Mouse (Mus musculus): ENCODE measurements around the gene Nek6.

The Nek6 gene

GRCm38 (mm10) chr2:38536331-38536731 lies 24.9 kb downstream of the Nek6 start:
- peak in 1 of 2 experiments; percentile 22 for DNase-seq (ENCODE audit: low read depth in 2 of 2, low spot score in 2 of 2)

DNA sequence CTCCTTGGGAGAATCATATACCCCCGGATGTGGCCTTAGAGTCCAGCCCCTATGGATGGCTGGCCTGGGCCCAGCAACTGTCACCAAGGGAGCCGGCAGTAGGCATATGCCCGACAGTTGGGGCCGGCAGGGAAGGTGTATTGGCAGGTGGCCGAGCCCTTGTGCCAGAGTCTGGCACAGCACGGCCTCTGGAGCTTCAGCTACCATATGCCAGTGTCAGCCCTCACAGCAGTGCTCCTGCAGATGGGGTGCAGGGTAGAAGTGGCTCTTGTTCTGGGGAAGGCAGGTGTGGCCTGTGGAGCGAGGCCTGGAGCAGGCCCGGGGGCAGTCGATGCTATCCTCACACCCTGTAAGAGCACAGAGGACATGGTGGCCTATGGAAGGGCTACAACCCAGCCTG lies 28.2 kb downstream of the Nek6 start:
- DNase-seq (ENCODE audit: low read depth in 2 of 2, low spot score in 2 of 2), result no peak

GRCm38 (mm10) chr2:38540666-38541065 lies 29.2 kb downstream of the Nek6 start:
- DNase-seq (ENCODE audit: low read depth in 2 of 2, low spot score in 2 of 2), result no peak

DNA sequence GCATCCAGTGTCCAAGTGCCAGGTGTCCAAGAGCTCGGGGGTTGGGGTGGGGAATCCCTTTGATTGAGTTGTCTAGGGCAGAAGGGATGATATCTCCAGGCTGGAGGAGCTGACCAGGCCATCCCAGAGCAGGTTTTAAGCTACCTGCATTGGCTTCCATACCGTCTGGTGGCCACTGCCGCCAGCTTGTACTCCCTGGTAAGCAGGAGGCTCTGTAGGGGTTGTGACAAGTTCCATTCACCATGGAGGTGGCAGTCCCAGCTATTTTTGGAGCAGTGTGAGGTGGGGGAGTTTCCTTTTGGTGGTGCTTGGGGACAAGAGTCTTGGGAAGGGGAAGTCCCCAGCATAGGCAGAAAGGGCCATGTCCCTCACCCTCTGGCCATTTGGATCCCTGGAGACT lies 29.7 kb downstream of the Nek6 start:
- no peak for DNase-seq (ENCODE audit: low read depth in 2 of 2, low spot score in 2 of 2)

GRCm38 (mm10) chr2:38541570-38541969 lies 30.1 kb downstream of the Nek6 start:
- DNase-seq (ENCODE audit: low read depth in 2 of 2, low spot score in 2 of 2), result no peak

DNA sequence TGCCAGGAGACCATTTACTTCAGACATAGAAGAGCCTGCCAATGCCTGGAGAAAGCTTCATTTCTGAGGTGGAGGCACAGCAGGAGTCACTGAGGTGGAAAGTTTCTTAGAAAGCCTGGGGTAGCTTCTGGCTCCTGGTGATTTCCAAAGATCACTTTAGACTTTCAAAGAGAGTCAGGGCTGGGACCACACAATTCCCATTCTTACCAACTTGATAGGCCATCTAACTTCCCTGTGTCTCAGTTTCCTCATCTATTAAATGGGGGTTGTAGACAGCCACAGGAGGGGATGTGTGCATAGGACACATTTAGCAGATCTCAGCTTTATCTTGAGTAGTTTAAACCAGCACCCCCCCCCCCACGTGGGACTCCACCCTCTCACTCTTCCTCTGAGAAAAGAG lies 30.9 kb downstream of the Nek6 start:
- no peak for DNase-seq (ENCODE audit: low read depth in 2 of 2, low spot score in 2 of 2)

GRCm38 (mm10) chr2:38543158-38543557 lies 31.7 kb downstream of the Nek6 start:
- DNase-seq (ENCODE audit: low read depth in 2 of 2, low spot score in 2 of 2), result no peak

- DNase-seq (ENCODE audit: low read depth in 2 of 2, low spot score in 2 of 2), result no peak
These were observed 32.9 kb downstream of the Nek6 start for GRCm38 (mm10) chr2:38544341-38544740.

DNA sequence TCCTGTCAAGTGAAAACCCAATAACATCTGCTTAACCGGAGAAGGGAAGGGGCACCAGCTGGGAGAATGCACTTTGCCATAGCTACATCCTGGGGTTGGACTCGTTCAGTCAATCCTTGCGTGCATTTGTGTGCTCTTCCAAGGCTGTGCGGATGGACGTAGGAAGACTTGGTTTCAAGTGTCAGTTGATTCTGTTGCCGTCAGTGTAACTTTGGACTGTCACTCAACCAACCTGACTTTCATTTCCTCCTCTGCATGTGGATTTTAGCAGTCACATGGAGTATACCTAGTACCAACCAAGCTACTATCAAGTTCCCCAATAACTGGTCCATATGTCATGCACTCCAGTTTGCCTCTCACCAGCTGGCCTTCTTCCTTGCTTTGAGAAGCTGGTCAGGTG lies 33.5 kb downstream of the Nek6 start:
- DNase-seq (ENCODE audit: low read depth in 2 of 2, low spot score in 2 of 2), result no peak

DNA sequence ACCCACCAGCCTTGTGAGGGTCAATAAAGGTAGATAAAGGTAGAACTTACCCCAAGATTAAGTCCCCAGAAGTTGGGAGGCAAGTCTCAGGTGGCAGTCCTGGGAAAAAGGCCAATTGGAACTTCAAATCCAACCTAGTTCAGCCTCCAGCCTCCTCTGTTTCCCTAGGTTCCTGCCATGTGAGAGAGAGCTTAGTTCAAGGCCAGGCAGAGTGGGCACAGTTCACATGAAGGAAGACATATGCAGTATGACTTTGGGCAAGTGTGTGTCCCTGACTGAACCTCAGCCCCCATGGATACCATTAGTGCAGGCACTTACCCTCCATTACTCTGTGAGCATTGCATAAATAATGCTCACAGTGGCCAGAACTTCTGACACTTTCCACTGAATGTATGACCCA lies 34.3 kb downstream of the Nek6 start:
- no peak for DNase-seq (ENCODE audit: low read depth in 2 of 2, low spot score in 2 of 2)

- no peak for DNase-seq (ENCODE audit: low read depth in 2 of 2, low spot score in 2 of 2)
These were observed 34.8 kb downstream of the Nek6 start for GRCm38 (mm10) chr2:38546222-38546621.

DNA sequence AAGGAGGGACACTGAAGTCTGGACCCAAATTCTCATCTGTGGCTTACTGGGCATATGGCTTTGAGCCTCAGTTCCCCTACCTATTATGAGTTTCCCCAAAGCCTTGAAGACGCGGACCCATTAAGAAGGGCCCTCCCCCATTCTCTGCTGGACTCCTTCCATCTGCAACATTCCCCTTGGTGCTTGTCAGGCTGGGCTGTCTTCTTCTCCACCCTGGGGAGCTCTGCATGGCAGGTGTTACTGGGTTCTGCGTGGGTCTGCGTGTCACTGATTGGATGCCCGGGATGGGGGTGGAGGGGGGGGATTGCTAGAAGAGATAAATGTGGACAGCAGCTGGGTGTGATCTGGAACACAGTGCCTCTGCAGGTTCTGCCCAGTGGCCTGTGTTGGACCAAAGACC lies 35.3 kb downstream of the Nek6 start:
- no peak for DNase-seq (ENCODE audit: low read depth in 2 of 2, low spot score in 2 of 2)

DNA sequence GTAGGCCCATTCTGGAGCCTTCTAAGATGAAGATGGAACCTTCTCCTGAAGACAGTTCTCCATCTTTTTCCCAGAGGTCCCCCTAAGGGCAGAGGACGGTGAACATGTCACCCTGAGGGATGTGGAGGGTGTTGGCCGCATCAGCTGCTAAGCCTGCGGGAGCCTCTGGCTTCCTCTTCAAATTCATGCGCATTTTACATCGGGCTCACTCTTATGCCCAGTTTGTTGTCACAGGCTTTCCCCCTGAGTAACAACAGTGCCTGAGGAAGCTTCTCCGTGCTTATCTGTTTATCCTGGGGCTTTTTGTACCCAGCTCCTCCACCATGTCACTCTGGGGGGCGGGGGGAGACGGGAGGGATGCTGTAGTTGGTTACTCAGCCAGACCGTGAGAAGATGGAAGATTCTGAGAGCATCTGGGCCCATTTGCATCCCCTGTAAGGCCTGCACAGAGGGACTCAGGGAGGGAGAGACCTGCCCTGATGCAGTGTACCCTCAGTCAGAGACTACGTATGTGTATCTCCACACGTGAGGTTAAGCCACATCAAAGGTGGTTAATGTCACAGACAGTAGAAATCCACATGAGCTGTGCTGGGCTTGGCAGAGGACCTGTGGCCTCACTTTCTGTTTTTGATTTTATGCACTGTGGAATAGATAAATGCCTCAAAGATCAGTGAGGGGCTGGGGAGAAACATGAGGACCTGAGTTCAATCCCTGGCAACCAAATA lies 36.5 kb downstream of the Nek6 start:
- DNase-seq (ENCODE audit: low read depth in 2 of 2, low spot score in 2 of 2), result no peak

GRCm38 (mm10) chr2:38552004-38552443 lies 40.6 kb downstream of the Nek6 start:
- no peak for DNase-seq (ENCODE audit: low read depth in 2 of 2, low spot score in 2 of 2)

- DNase-seq (ENCODE audit: low read depth in 2 of 2, low spot score in 2 of 2), result no peak
These were observed 43.0 kb downstream of the Nek6 start for GRCm38 (mm10) chr2:38554226-38554995.

DNA sequence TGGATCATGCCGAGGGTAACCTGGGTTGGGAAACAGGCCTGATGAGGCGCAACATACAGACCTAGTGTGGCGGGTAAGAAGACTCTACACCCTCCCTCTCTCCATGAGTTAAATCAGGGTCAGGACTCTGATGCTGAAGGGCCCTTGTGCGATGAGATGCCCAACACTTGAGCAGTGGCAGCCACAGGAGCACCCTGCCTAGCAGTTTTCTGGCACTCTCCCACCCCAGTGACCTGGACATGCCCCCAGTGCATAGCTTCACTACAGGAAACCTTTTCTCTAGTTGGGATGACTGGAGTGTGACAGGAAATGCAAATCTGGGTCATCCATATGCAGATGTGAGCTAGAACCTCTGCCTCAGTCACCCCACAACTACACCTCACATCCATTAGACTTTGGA lies 44.2 kb downstream of the Nek6 start:
- no peak for DNase-seq (ENCODE audit: low read depth in 2 of 2, low spot score in 2 of 2)

- DNase-seq (ENCODE audit: low read depth in 2 of 2, low spot score in 2 of 2), result no peak
These were observed 45.3 kb downstream of the Nek6 start for GRCm38 (mm10) chr2:38556721-38557120.

DNA sequence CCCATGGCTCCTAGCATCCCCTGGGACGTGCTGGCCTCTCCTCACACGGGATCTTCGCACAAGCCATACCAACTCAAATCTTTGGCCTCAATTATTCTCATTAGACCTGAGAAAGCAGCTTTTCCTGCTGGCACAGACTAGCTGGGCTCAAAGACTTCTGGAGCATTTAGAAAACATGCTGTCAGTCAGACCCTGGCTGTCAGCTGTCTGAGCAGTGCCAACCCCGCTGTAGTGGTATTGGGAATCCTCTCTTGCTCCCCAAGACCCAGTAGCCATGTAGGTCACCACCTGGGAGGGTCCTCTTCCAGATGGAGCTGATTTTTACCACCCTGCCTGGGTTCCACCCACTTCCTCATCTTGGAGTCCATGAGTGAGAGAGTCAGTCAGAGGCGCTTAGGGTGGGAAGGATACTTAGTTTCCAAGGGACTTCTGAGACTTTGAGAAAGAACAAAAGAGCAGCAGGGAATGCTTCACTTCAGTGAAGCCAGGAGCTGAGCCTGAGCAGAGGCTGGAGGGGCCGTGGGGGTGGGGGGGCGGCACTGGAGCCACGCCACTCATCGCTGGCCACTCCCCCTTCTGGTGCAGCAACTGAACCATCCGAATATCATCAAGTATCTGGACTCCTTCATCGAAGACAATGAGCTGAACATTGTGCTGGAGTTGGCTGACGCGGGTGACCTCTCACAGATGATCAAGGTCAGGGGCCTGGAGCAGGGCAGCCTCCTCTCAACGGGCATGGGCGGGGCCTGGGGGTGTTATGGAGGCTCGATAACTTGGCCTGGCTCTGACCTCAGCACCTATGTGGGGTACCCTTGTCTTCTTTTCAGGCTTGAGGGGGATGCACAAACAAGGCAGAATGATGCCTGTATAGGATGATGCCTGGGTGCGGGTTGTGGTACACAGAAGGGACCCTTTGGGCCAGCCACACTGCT lies 49.1 kb downstream of the Nek6 start:
- no peak for DNase-seq (ENCODE audit: low read depth in 2 of 2, low spot score in 2 of 2)

DNA sequence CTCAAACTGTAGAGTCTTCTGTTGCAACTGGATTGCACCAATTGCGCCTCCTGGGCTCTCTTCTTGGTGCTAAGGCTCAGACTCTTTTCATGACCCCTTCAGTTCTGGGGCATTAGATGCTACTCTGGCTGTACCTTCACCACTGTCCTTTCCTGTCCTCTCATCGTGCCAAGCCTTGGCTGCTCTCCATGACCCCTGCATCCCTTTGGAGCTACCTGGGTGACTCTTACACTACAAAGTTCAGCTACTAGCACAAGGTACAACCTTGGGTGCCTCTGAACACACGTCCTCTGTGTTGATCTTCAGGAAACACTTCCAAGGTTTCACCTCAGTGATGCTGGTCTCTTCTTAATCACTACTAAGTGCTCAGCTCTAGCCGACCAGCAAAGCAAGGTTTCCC lies 51.2 kb downstream of the Nek6 start:
- DNase-seq (ENCODE audit: low read depth in 2 of 2, low spot score in 2 of 2), result no peak

DNA sequence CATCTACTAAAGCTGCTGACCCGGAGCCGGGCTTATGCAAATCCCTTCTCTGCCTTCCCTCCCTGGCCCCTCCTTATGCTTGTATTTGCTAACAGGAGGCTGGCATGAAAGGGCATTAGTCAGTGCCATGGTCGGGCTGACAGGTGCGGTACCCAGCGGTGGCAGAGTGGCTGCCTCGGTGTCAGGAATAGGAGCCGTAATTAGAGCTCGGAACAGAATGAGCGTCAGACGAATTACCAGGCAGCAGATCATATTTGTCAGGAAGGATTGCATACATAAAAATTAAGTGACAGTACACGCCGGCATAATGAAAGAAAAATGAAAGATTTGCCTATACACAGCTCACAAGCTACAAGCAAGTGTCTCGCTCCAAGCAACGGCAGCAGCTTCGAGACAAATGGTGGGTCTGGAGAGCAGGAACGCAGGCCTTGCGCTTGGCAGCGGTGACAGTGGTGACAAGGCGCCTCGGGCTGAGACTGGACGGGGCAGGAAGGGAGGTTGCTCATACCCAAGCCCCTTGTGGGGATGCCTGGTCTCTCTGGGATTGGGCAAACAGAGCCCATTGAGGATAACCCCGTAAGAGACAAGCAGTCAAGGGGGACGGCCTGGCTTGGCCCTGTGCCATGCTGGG lies 60.6 kb downstream of the Nek6 start:
- no peak for DNase-seq (ENCODE audit: low read depth in 2 of 2, low spot score in 2 of 2)

DNA sequence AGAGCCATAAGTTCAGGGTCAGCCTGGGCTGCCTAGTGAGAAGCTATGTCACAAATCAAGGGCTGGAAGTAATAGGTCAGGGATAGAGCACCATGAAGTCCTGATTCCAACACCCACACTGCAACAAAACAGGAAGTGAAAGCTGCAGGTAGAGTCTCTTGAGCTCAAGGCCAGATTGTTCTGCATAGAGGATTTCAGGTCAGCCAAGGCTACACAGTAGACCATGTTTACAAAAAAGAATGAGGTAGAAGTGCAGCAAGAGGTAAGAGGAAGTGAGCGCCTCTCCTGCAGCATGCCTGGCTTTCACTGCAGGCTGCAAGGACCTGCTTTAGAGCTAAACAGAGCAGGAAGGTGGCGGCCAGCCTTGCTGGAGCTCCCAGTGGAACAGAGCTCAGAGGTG lies 63.3 kb downstream of the Nek6 start:
- DNase-seq (ENCODE audit: low read depth in 2 of 2, low spot score in 2 of 2), result no peak

All from CD8-positive naive resting alpha-beta T cell, adult 2 months (primary cell).